Mouse (Mus musculus): ENCODE results near the gene Vwf. TPM values are rescaled to one million over a fixed set of nuclear protein-coding genes. Genes with fewer than 3 reads are reported as not detected.

Vwf gene
- total RNA-seq, 2 experiments from 2014 or later, result 8.8 to 33.4 TPM

- no peak for ATAC-seq (replicated peaks; ENCODE audit: low FRiP score, poor library complexity, severe bottlenecking)
Measured at GRCm38 (mm10) chr6:125603678-125604462, 57.3 kb downstream of the Vwf start.

GRCm38 (mm10) chr6:125604463-125605191 is 58.1 kb downstream of the Vwf start:
- 0 out of 2 replicates have a peak, but pooled peaks have one; percentile 55 for ATAC-seq (replicated peaks; ENCODE audit: low FRiP score, poor library complexity, severe bottlenecking)

GRCm38 (mm10) chr6:125609025-125609424 is 62.5 kb downstream of the Vwf start:
- ATAC-seq (replicated peaks; ENCODE audit: low FRiP score, poor library complexity, severe bottlenecking), result no peak

- ATAC-seq (replicated peaks; ENCODE audit: low FRiP score, poor library complexity, severe bottlenecking), result no peak
Measured at GRCm38 (mm10) chr6:125617855-125618254, 71.3 kb downstream of the Vwf start.

- ATAC-seq (replicated peaks; ENCODE audit: low FRiP score, poor library complexity, severe bottlenecking), result no peak
Measured at GRCm38 (mm10) chr6:125620764-125621163, 74.2 kb downstream of the Vwf start.

GRCm38 (mm10) chr6:125622434-125622833 is 75.9 kb downstream of the Vwf start:
- peak; percentile 54; the same call in 1 of the 2 replicates for ATAC-seq (replicated peaks; ENCODE audit: low FRiP score, poor library complexity, severe bottlenecking)

- no peak for ATAC-seq (replicated peaks; ENCODE audit: low FRiP score, poor library complexity, severe bottlenecking)
Measured at GRCm38 (mm10) chr6:125640486-125640885, 93.9 kb downstream of the Vwf start.

GRCm38 (mm10) chr6:125641146-125641545 is 94.6 kb downstream of the Vwf start:
- no peak for ATAC-seq (replicated peaks; ENCODE audit: low FRiP score, poor library complexity, severe bottlenecking)

- no peak for ATAC-seq (replicated peaks; ENCODE audit: low FRiP score, poor library complexity, severe bottlenecking)
Measured at GRCm38 (mm10) chr6:125648964-125649363, 102.4 kb downstream of the Vwf start.

- no peak for ATAC-seq (replicated peaks; ENCODE audit: low FRiP score, poor library complexity, severe bottlenecking)
Measured at GRCm38 (mm10) chr6:125651335-125651734, 104.8 kb downstream of the Vwf start.

- no peak for ATAC-seq (replicated peaks; ENCODE audit: low FRiP score, poor library complexity, severe bottlenecking)
Measured at GRCm38 (mm10) chr6:125653416-125653815, 106.8 kb downstream of the Vwf start.

- ATAC-seq (replicated peaks; ENCODE audit: low FRiP score, poor library complexity, severe bottlenecking), result no peak
Measured at GRCm38 (mm10) chr6:125656921-125657320, 110.3 kb downstream of the Vwf start.

GRCm38 (mm10) chr6:125657966-125658365 is 111.4 kb downstream of the Vwf start:
- no peak for ATAC-seq (replicated peaks; ENCODE audit: low FRiP score, poor library complexity, severe bottlenecking)

- no peak; the same call in 1 of the 2 replicates for ATAC-seq (replicated peaks; ENCODE audit: low FRiP score, poor library complexity, severe bottlenecking)
Measured at GRCm38 (mm10) chr6:125661106-125661877, 114.7 kb downstream of the Vwf start.

GRCm38 (mm10) chr6:125663906-125664305 is 117.3 kb downstream of the Vwf start:
- no peak for ATAC-seq (replicated peaks; ENCODE audit: low FRiP score, poor library complexity, severe bottlenecking)

- no peak for ATAC-seq (replicated peaks; ENCODE audit: low FRiP score, poor library complexity, severe bottlenecking)
Measured at GRCm38 (mm10) chr6:125671835-125672234, 125.3 kb downstream of the Vwf start.

GRCm38 (mm10) chr6:125678492-125678891 is 131.9 kb downstream of the Vwf start:
- ATAC-seq (replicated peaks; ENCODE audit: low FRiP score, poor library complexity, severe bottlenecking), result no peak

- ATAC-seq (replicated peaks; ENCODE audit: low FRiP score, poor library complexity, severe bottlenecking), result no peak
Measured at GRCm38 (mm10) chr6:125680613-125681012, 134.0 kb downstream of the Vwf start.

- ATAC-seq (replicated peaks; ENCODE audit: low FRiP score, poor library complexity, severe bottlenecking), result no peak
Measured at GRCm38 (mm10) chr6:125685420-125685819, 138.8 kb downstream of the Vwf start.

GRCm38 (mm10) chr6:125687986-125688385 is 141.4 kb downstream of the Vwf start:
- no peak for ATAC-seq (replicated peaks; ENCODE audit: low FRiP score, poor library complexity, severe bottlenecking)
